Mouse (Mus musculus): ENCODE data around the gene Trpm6.

DNA sequence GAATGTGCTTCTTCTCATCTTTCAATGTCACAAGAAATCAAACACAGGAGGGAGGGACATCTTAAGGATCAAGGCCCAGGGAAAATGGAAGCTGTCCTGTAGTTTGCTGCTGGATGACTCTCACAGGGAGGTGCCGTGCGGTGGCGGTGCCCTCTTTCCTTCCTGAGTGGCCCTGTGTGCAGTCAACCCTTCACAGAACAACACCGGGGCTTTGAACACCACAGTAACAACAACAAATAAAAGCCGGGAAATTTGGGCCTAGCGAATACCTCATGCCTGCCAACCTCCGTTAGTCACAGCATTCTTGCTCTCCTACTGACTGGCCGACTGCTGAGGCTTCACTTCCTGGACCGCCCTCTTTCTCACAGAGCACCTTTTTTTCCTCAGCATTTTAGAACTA lies 9.1 kb downstream of the Trpm6 start:
- TF ChIP-seq GATA1 (IDR thresholded peaks at IDR 0.05; ENCODE audit: borderline replicate concordance, low read length) (no peak), FLI1 (IDR thresholded peaks at IDR 0.05; ENCODE audit: low read length) (no peak)

Measured in megakaryocyte, embryonic 14.5 days (primary cell).